Mouse (Mus musculus): ENCODE data around the gene Abca1. TPM values are rescaled to one million over a fixed set of nuclear protein-coding genes. Genes with fewer than 3 reads are reported as not detected.

Gene Abca1
- polyA plus RNA-seq, 1 experiment from 2014 or later = 1.6 TPM

GRCm38 (mm10) chr4:52986266-52986665 lies 173.4 kb downstream of the Abca1 start:
- H3K4me1 ChIP-seq (replicated peaks; ENCODE audit: control insufficient read depth, insufficient read depth) = no peaks in the 10 kb centered on the region
- no peak for DNase-seq (ENCODE audit: low spot score)
- no peak for TF ChIP-seq CTCF (IDR thresholded peaks at IDR 0.05; ENCODE audit: low read depth)
- no peak for TF ChIP-seq EP300 (optimal IDR thresholded peaks at IDR 0.05)
- no peak overlapping the region for H3K4me2 ChIP-seq (replicated peaks; ENCODE audit: low read depth)
- H3K27ac ChIP-seq (replicated peaks) = no peak overlapping the region
- no peak for ATAC-seq (ENCODE audit: low FRiP score, low TSS enrichment)
- H3K9ac ChIP-seq (ENCODE audit: low read length) = no peak overlapping the region
- H3K27me3 ChIP-seq (ENCODE audit: control insufficient read depth, insufficient read depth, low read length) = no peaks in the 10 kb centered on the region
- no peak overlapping the region for H3K4me3 ChIP-seq (ENCODE audit: low read depth, low read length)
- no peaks in the 10 kb centered on the region for H3K36me3 ChIP-seq (ENCODE audit: control insufficient read depth, insufficient read depth, low read length)
- WGBS = 82% methylated on average over 2 of the region's 2 CpGs
- 0 out of 2 replicates have a peak, but pooled peaks cover 5% of the 10 kb centered on the region for H3K9me3 ChIP-seq (ENCODE audit: control insufficient read depth, low read length)

GRCm38 (mm10) chr4:52985216-52985615 lies 174.5 kb downstream of the Abca1 start:
- TF ChIP-seq EP300 (optimal IDR thresholded peaks at IDR 0.05) = no peak
- TF ChIP-seq CTCF (IDR thresholded peaks at IDR 0.05; ENCODE audit: low read depth) = peak; percentile 68
- 42% methylated on average over 2 of the region's 2 CpGs for WGBS
- H3K9ac ChIP-seq (ENCODE audit: low read length) = no peak overlapping the region
- H3K27me3 ChIP-seq (ENCODE audit: control insufficient read depth, insufficient read depth, low read length) = no peaks in the 10 kb centered on the region
- no peak overlapping the region for H3K4me3 ChIP-seq (ENCODE audit: low read depth, low read length)
- H3K4me1 ChIP-seq (replicated peaks; ENCODE audit: control insufficient read depth, insufficient read depth) = no peaks in the 10 kb centered on the region
- no peak overlapping the region for H3K4me2 ChIP-seq (replicated peaks; ENCODE audit: low read depth)
- H3K27ac ChIP-seq (replicated peaks) = no peak overlapping the region
- no peak for DNase-seq (ENCODE audit: low spot score)
- H3K36me3 ChIP-seq (ENCODE audit: control insufficient read depth, insufficient read depth, low read length) = no peaks in the 10 kb centered on the region
- ATAC-seq (ENCODE audit: low FRiP score, low TSS enrichment) = no peak
- no peaks in the 10 kb centered on the region for H3K9me3 ChIP-seq (ENCODE audit: control insufficient read depth, low read length)

Other genes with a start within 250 kb of the Abca1 start
- not detected in 2 replicates for gene Olfr272, start 240.7 kb downstream of the Abca1 start, polyA plus RNA-seq (2015; fragmentation: Nextera tagmentation; extraction: Ambion mirVana)
- not detected in 2 replicates for gene Olfr270, start 195.3 kb downstream of the Abca1 start, polyA plus RNA-seq (2015; fragmentation: Nextera tagmentation; extraction: Ambion mirVana)
- gene Nipsnap3a, start 170.6 kb downstream of the Abca1 start, polyA plus RNA-seq (2015; fragmentation: Nextera tagmentation; extraction: Ambion mirVana) = not detected in 2 replicates
- 109 TPM in 2 replicates for gene Nipsnap3b, start 148.0 kb downstream of the Abca1 start, polyA plus RNA-seq (2015; fragmentation: Nextera tagmentation; extraction: Ambion mirVana)